Comparison of ENCODE assay signal across 8 mouse cellular contexts in genomic region chr2:29633782-29634181, GRCm38 (mm10). TPM values are rescaled to one million over a fixed set of nuclear protein-coding genes. Genes with fewer than 3 reads are reported as not detected.
DNase-seq lines count a peak whose midpoint lies in the region; ATAC-seq and TF ChIP-seq lines count a peak whose summit lies in the region.

No protein-coding gene starts in this region.

- TF ChIP-seq CTCF in lung, embryonic 14.5 days (IDR thresholded peaks at IDR 0.05; ENCODE audit: low read depth), result no peak
- TF ChIP-seq CTCF in cerebellum, adult 2 months (IDR thresholded peaks at IDR 0.05; ENCODE audit: borderline replicate concordance, insufficient read depth, low read depth, low read length), result no peak

- WGBS in heart, embryonic 11.5 days (ENCODE audit: insufficient replicate concordance), result 83% methylated on average over 3 of the region's 3 CpGs
- WGBS in lung, embryonic 14.5 days, result 76% methylated on average over 3 of the region's 3 CpGs
- WGBS in heart, embryonic 14.5 days, result 77% methylated on average over 3 of the region's 3 CpGs
- 82% methylated on average over 3 of the region's 3 CpGs for WGBS in stomach, embryonic 14.5 days
- 59% methylated on average over 3 of the region's 3 CpGs for WGBS in cerebellum, adult 2 months

- H3K4me3 ChIP-seq in heart, embryonic 11.5 days (ENCODE audit: low read depth, low read length), result no peak overlapping the region
- H3K4me3 ChIP-seq in lung, embryonic 14.5 days (ENCODE audit: low read depth, low read length), result no peak overlapping the region
- no peak overlapping the region for H3K4me3 ChIP-seq in heart, embryonic 14.5 days (ENCODE audit: control insufficient read depth in 1 of 2, insufficient read depth in 1 of 2, low read depth in 1 of 2, low read length in 2 of 2)
- no peak overlapping the region for H3K4me3 ChIP-seq in stomach, embryonic 14.5 days (ENCODE audit: low read depth, low read length)
- no peak overlapping the region for H3K4me3 ChIP-seq in cerebellum, adult 2 months (replicated peaks; ENCODE audit: insufficient read depth, low read depth, low read length)

- DNase-seq in heart, adult 9 months (ENCODE audit: low spot score in 2 of 2), result no peak
- no peak for DNase-seq in lung, embryonic 14.5 days
- DNase-seq in lung, postnatal 36 days, result no peak
- no peak for DNase-seq in cerebellum, adult 2 months
- DNase-seq in spleen, postnatal 10 days (ENCODE audit: low spot score in 2 of 2), result no peak

- H3K9ac ChIP-seq in heart, embryonic 11.5 days (ENCODE audit: low read depth, low read length), result 0 out of 2 replicates have a peak overlapping the region, but pooled peaks have one; percentile 28
- no peak overlapping the region for H3K9ac ChIP-seq in lung, embryonic 14.5 days
- H3K9ac ChIP-seq in heart, embryonic 14.5 days (ENCODE audit: low read length), result no peak overlapping the region
- no peak overlapping the region for H3K9ac ChIP-seq in stomach, embryonic 14.5 days (replicated peaks; ENCODE audit: low read depth, low read length)

- TF ChIP-seq POLR2A in cerebellum, adult 2 months (IDR thresholded peaks at IDR 0.05; ENCODE audit: borderline replicate concordance, insufficient read depth, low read length), result no peak

- no peaks in the 10 kb centered on the region for H3K9me3 ChIP-seq in heart, embryonic 11.5 days (replicated peaks; ENCODE audit: control insufficient read depth, low read length)
- no peaks in the 10 kb centered on the region for H3K9me3 ChIP-seq in lung, embryonic 14.5 days (ENCODE audit: low read depth, low read length)
- no peaks in the 10 kb centered on the region for H3K9me3 ChIP-seq in heart, embryonic 14.5 days (ENCODE audit: control insufficient read depth, low read length)
- H3K9me3 ChIP-seq in stomach, embryonic 14.5 days (ENCODE audit: control insufficient read depth, low read depth, low read length), result no peaks in the 10 kb centered on the region

- H3K4me1 ChIP-seq in heart, embryonic 11.5 days (ENCODE audit: control insufficient read depth, insufficient read depth, low read length), result peaks cover 44% of the 10 kb centered on the region
- H3K4me1 ChIP-seq in lung, embryonic 14.5 days (ENCODE audit: insufficient read depth), result peaks cover 13% of the 10 kb centered on the region
- peaks cover 31 to 46% of the 10 kb centered on the region in 2 experiments for H3K4me1 ChIP-seq in heart, embryonic 14.5 days (ENCODE audit: control insufficient read depth in 2 of 2, insufficient read depth in 2 of 2, low read length in 2 of 2)
- H3K4me1 ChIP-seq in stomach, embryonic 14.5 days (ENCODE audit: control insufficient read depth, insufficient read depth, low read length), result peaks cover 13% of the 10 kb centered on the region
- peaks cover 27% of the 10 kb centered on the region for H3K4me1 ChIP-seq in cerebellum, adult 2 months (ENCODE audit: control insufficient read depth, insufficient read depth, low read length)

- no peak for ATAC-seq in heart, embryonic 11.5 days (replicated peaks; ENCODE audit: insufficient number of reproducible peaks, low FRiP score, low TSS enrichment)
- no peak for ATAC-seq in lung, embryonic 14.5 days (ENCODE audit: insufficient read depth)
- ATAC-seq in heart, embryonic 14.5 days (ENCODE audit: insufficient number of reproducible peaks, insufficient read depth, low FRiP score, low read depth), result no peak
- no peak for ATAC-seq in stomach, embryonic 14.5 days (ENCODE audit: insufficient number of reproducible peaks, insufficient read depth, low FRiP score, low read depth)

- 0 out of 2 replicates have a peak overlapping the region, but pooled peaks have one; percentile 16 for H3K4me2 ChIP-seq in heart, embryonic 11.5 days
- H3K4me2 ChIP-seq in lung, embryonic 14.5 days, result no peak overlapping the region
- H3K4me2 ChIP-seq in heart, embryonic 14.5 days (ENCODE audit: low read length), result no peak overlapping the region
- H3K4me2 ChIP-seq in stomach, embryonic 14.5 days (replicated peaks; ENCODE audit: low read depth, low read length), result no peak overlapping the region

- peak overlapping the region; percentile 73 for H3K27ac ChIP-seq in heart, embryonic 11.5 days (ENCODE audit: low read depth, low read length)
- peak overlapping the region; percentile 26; the same call in 1 of the 2 replicates for H3K27ac ChIP-seq in lung, embryonic 14.5 days (ENCODE audit: low read depth)
- peak overlapping the region; percentile 71 to 81 for H3K27ac ChIP-seq in heart, embryonic 14.5 days (replicated peaks in 1 of 2; ENCODE audit: control insufficient read depth in 1 of 2, insufficient read depth in 1 of 2, low read depth in 2 of 2, low read length in 2 of 2)
- peak overlapping the region; percentile 16; the same call in 1 of the 2 replicates for H3K27ac ChIP-seq in stomach, embryonic 14.5 days (ENCODE audit: low read length)
- no peak overlapping the region for H3K27ac ChIP-seq in cerebellum, adult 2 months (ENCODE audit: insufficient read depth, low read length)

- H3K36me3 ChIP-seq in heart, embryonic 11.5 days (ENCODE audit: control insufficient read depth, insufficient read depth, low read length), result no peaks in the 10 kb centered on the region
- H3K36me3 ChIP-seq in lung, embryonic 14.5 days (ENCODE audit: insufficient read depth), result no peaks in the 10 kb centered on the region
- H3K36me3 ChIP-seq in heart, embryonic 14.5 days (ENCODE audit: control insufficient read depth, insufficient read depth, low read length), result 0 out of 2 replicates have a peak, but pooled peaks cover 6% of the 10 kb centered on the region
- no peaks in the 10 kb centered on the region for H3K36me3 ChIP-seq in stomach, embryonic 14.5 days (ENCODE audit: control insufficient read depth, insufficient read depth, low read length)

- no peaks in the 10 kb centered on the region for H3K27me3 ChIP-seq in heart, embryonic 11.5 days (ENCODE audit: control insufficient read depth, insufficient read depth, low read length)
- H3K27me3 ChIP-seq in lung, embryonic 14.5 days (ENCODE audit: insufficient read depth, low read length), result no peaks in the 10 kb centered on the region
- no peaks in the 10 kb centered on the region for H3K27me3 ChIP-seq in heart, embryonic 14.5 days (ENCODE audit: control insufficient read depth, insufficient read depth, low read length)
- no peaks in the 10 kb centered on the region for H3K27me3 ChIP-seq in stomach, embryonic 14.5 days (ENCODE audit: control insufficient read depth, insufficient read depth, low read length)
- H3K27me3 ChIP-seq in cerebellum, adult 2 months (ENCODE audit: control insufficient read depth, insufficient read depth, low read length), result no peaks in the 10 kb centered on the region

RNA-seq across cellular contexts. Expression of gene Rapgef1, which starts 14.3 kb away (rescaled TPM):
- 9.1 and 9.8 TPM in 2 replicates for polyA plus RNA-seq in heart, embryonic 11.5 days (2014; fragmentation: Nextera tagmentation; extraction: Ambion mirVana)
- 18.3 and 20.5 TPM in 2 replicates for polyA plus RNA-seq in lung, embryonic 14.5 days (2014; fragmentation: Nextera tagmentation; extraction: Ambion mirVana)
- polyA plus RNA-seq in heart, embryonic 14.5 days (2014; fragmentation: Nextera tagmentation; extraction: Ambion mirVana), result 12.6 and 14.5 TPM in 2 replicates
- 13.8 TPM in 2 replicates for polyA plus RNA-seq in stomach, embryonic 14.5 days (2014; fragmentation: Nextera tagmentation; extraction: Ambion mirVana)
- polyA plus RNA-seq in cerebellum, adult 2 months (2012; rRNA removed), result 72.6 and 80.3 TPM in 2 replicates
